Mouse (Mus musculus): ENCODE measurements around the gene Dyrk1b. TPM values are rescaled to one million over a fixed set of nuclear protein-coding genes. Genes with fewer than 3 reads are reported as not detected.

Dyrk1b gene
- polyA plus RNA-seq, 1 experiment from 2014 or later: 23.5 TPM

GRCm38 (mm10) chr7:28165406-28165805 lies 13.9 kb upstream of the Dyrk1b start:
- Histone ChIP-seq H3K4me1 (replicated peaks; ENCODE audit: control insufficient read depth, insufficient read depth, low read length) (no peaks in the 10 kb centered on the region; the same call in 1 of the 2 replicates), H3K4me3 (ENCODE audit: low read depth, low read length) (no peak overlapping the region), H3K27ac (ENCODE audit: low read depth, low read length) (no peak overlapping the region), H3K36me3 (ENCODE audit: control insufficient read depth, insufficient read depth, low read length) (no peaks in the 10 kb centered on the region), H3K9me3 (ENCODE audit: control insufficient read depth, low read length) (no peaks in the 10 kb centered on the region), H3K9ac (ENCODE audit: low read depth, low read length) (no peak overlapping the region), H3K4me2 (replicated peaks; ENCODE audit: low read depth, low read length) (no peak overlapping the region), H3K27me3 (ENCODE audit: control insufficient read depth, insufficient read depth, low read length) (no peaks in the 10 kb centered on the region)
- ATAC-seq (ENCODE audit: low FRiP score): no peak
- 84% methylated on average over 6 of the region's 6 CpGs for WGBS
- DNase-seq (ENCODE audit: low spot score): no peak

GRCm38 (mm10) chr7:28168320-28169115 lies 10.8 kb upstream of the Dyrk1b start:
- DNase-seq (ENCODE audit: low spot score): peak; percentile 75
- Histone ChIP-seq H3K36me3 (ENCODE audit: control insufficient read depth, insufficient read depth, low read length) (no peaks in the 10 kb centered on the region), H3K27me3 (ENCODE audit: control insufficient read depth, insufficient read depth, low read length) (no peaks in the 10 kb centered on the region), H3K9ac (ENCODE audit: low read depth, low read length) (peak overlapping the region; percentile 44; the same call in 1 of the 2 replicates), H3K4me3 (ENCODE audit: low read depth, low read length) (peak overlapping the region; percentile 86), H3K4me1 (replicated peaks; ENCODE audit: control insufficient read depth, insufficient read depth, low read length) (peaks cover 5% of the 10 kb centered on the region; the same call in 1 of the 2 replicates), H3K27ac (ENCODE audit: low read depth, low read length) (no peak overlapping the region), H3K4me2 (replicated peaks; ENCODE audit: low read depth, low read length) (peak overlapping the region; percentile 83), H3K9me3 (ENCODE audit: control insufficient read depth, low read length) (no peaks in the 10 kb centered on the region)
- 9% methylated on average over 9 of the region's 9 CpGs for WGBS
- peak; percentile 38; the same call in 1 of the 2 replicates for ATAC-seq (ENCODE audit: low FRiP score)

GRCm38 (mm10) chr7:28169489-28170422 lies 9.5 kb upstream of the Dyrk1b start, which contains the start of gene Fbl:
Gene Fbl (plus strand): TSS chr7:28169710.
- Histone ChIP-seq H3K9ac (ENCODE audit: low read depth, low read length) (peak within 1 kb of the TSS; percentile 74), H3K27ac (ENCODE audit: low read depth, low read length) (peak within 1 kb of the TSS; percentile 65), H3K9me3 (ENCODE audit: control insufficient read depth, low read length) (no peaks in the 10 kb centered on the region), H3K4me3 (ENCODE audit: low read depth, low read length) (peak within 1 kb of the TSS; percentile 86), H3K36me3 (ENCODE audit: control insufficient read depth, insufficient read depth, low read length) (no peaks in the 10 kb centered on the region), H3K27me3 (ENCODE audit: control insufficient read depth, insufficient read depth, low read length) (no peaks in the 10 kb centered on the region), H3K4me1 (replicated peaks; ENCODE audit: control insufficient read depth, insufficient read depth, low read length) (peaks cover 5% of the 10 kb centered on the region; the same call in 1 of the 2 replicates), H3K4me2 (replicated peaks; ENCODE audit: low read depth, low read length) (peak within 1 kb of the TSS; percentile 83)
- ATAC-seq (ENCODE audit: low FRiP score) (peak; percentile 92), DNase-seq (ENCODE audit: low spot score) (peak; percentile 97)
- under 1% methylated on average over 77 of the region's 80 CpGs for WGBS

- Histone ChIP-seq H3K27ac (ENCODE audit: low read depth, low read length) (no peak overlapping the region), H3K36me3 (ENCODE audit: control insufficient read depth, insufficient read depth, low read length) (peaks cover 8% of the 10 kb centered on the region; the same call in 1 of the 2 replicates), H3K4me3 (ENCODE audit: low read depth, low read length) (no peak overlapping the region), H3K4me2 (replicated peaks; ENCODE audit: low read depth, low read length) (no peak overlapping the region), H3K4me1 (replicated peaks; ENCODE audit: control insufficient read depth, insufficient read depth, low read length) (peaks cover 5% of the 10 kb centered on the region; the same call in 1 of the 2 replicates), H3K9me3 (ENCODE audit: control insufficient read depth, low read length) (no peaks in the 10 kb centered on the region), H3K9ac (ENCODE audit: low read depth, low read length) (no peak overlapping the region), H3K27me3 (ENCODE audit: control insufficient read depth, insufficient read depth, low read length) (no peaks in the 10 kb centered on the region)
- WGBS: 86% methylated on average over 4 of the region's 4 CpGs
- no peak for ATAC-seq (ENCODE audit: low FRiP score)
- no peak for DNase-seq (ENCODE audit: low spot score)
These were observed 3.9 kb upstream of the Dyrk1b start for GRCm38 (mm10) chr7:28175358-28175757.

- DNase-seq (ENCODE audit: low spot score): peak; percentile 95
- Histone ChIP-seq H3K27me3 (ENCODE audit: control insufficient read depth, insufficient read depth, low read length) (no peaks in the 10 kb centered on the region), H3K4me1 (replicated peaks; ENCODE audit: control insufficient read depth, insufficient read depth, low read length) (no peaks in the 10 kb centered on the region; the same call in 1 of the 2 replicates), H3K36me3 (ENCODE audit: control insufficient read depth, insufficient read depth, low read length) (peaks cover 32% of the 10 kb centered on the region), H3K9ac (ENCODE audit: low read depth, low read length) (peak overlapping the region; percentile 98), H3K9me3 (ENCODE audit: control insufficient read depth, low read length) (no peaks in the 10 kb centered on the region), H3K4me2 (replicated peaks; ENCODE audit: low read depth, low read length) (peak overlapping the region; percentile 56), H3K27ac (ENCODE audit: low read depth, low read length) (peak overlapping the region; percentile 96), H3K4me3 (ENCODE audit: low read depth, low read length) (peak overlapping the region; percentile 97)
- WGBS: 0% methylated on average over 46 of the region's 56 CpGs
- peak; percentile 96 for ATAC-seq (ENCODE audit: low FRiP score)
These were observed 590 bp downstream of the Dyrk1b start for GRCm38 (mm10) chr7:28179741-28180377.

GRCm38 (mm10) chr7:28180890-28181289 lies 1.6 kb downstream of the Dyrk1b start:
- H3K4me1 ChIP-seq (replicated peaks; ENCODE audit: control insufficient read depth, insufficient read depth, low read length): no peaks in the 10 kb centered on the region; the same call in 1 of the 2 replicates
- H3K36me3 ChIP-seq (ENCODE audit: control insufficient read depth, insufficient read depth, low read length): peaks cover 38% of the 10 kb centered on the region
- H3K4me2 ChIP-seq (replicated peaks; ENCODE audit: low read depth, low read length): peak overlapping the region; percentile 56
- no peaks in the 10 kb centered on the region for H3K27me3 ChIP-seq (ENCODE audit: control insufficient read depth, insufficient read depth, low read length)
- H3K9ac ChIP-seq (ENCODE audit: low read depth, low read length): no peak overlapping the region
- H3K27ac ChIP-seq (ENCODE audit: low read depth, low read length): peak overlapping the region; percentile 96; the same call in 1 of the 2 replicates
- H3K9me3 ChIP-seq (ENCODE audit: control insufficient read depth, low read length): no peaks in the 10 kb centered on the region
- DNase-seq (ENCODE audit: low spot score) (no peak), ATAC-seq (ENCODE audit: low FRiP score) (no peak)
- H3K4me3 ChIP-seq (ENCODE audit: low read depth, low read length): peak overlapping the region; percentile 97
- 79% methylated on average over 5 of the region's 5 CpGs for WGBS

- no peak overlapping the region for H3K9ac ChIP-seq (ENCODE audit: low read depth, low read length)
- peak overlapping the region; percentile 56; the same call in 1 of the 2 replicates for H3K4me2 ChIP-seq (replicated peaks; ENCODE audit: low read depth, low read length)
- H3K4me3 ChIP-seq (ENCODE audit: low read depth, low read length): 0 out of 2 replicates have a peak overlapping the region, but pooled peaks have one; percentile 4
- peak overlapping the region; percentile 96; the same call in 1 of the 2 replicates for H3K27ac ChIP-seq (ENCODE audit: low read depth, low read length)
- no peak for DNase-seq (ENCODE audit: low spot score)
- no peaks in the 10 kb centered on the region for H3K27me3 ChIP-seq (ENCODE audit: control insufficient read depth, insufficient read depth, low read length)
- H3K4me1 ChIP-seq (replicated peaks; ENCODE audit: control insufficient read depth, insufficient read depth, low read length): no peaks in the 10 kb centered on the region; the same call in 1 of the 2 replicates
- 91% methylated on average over 12 of the region's 12 CpGs for WGBS
- no peaks in the 10 kb centered on the region for H3K9me3 ChIP-seq (ENCODE audit: control insufficient read depth, low read length)
- H3K36me3 ChIP-seq (ENCODE audit: control insufficient read depth, insufficient read depth, low read length): peaks cover 43% of the 10 kb centered on the region
- no peak for ATAC-seq (ENCODE audit: low FRiP score)
These were observed 2.1 kb downstream of the Dyrk1b start for GRCm38 (mm10) chr7:28181376-28181775.

- Histone ChIP-seq H3K4me2 (replicated peaks; ENCODE audit: low read depth, low read length) (no peak overlapping the region), H3K27me3 (ENCODE audit: control insufficient read depth, insufficient read depth, low read length) (no peaks in the 10 kb centered on the region), H3K36me3 (ENCODE audit: control insufficient read depth, insufficient read depth, low read length) (peaks cover 46% of the 10 kb centered on the region), H3K9me3 (ENCODE audit: control insufficient read depth, low read length) (no peaks in the 10 kb centered on the region), H3K27ac (ENCODE audit: low read depth, low read length) (no peak overlapping the region), H3K9ac (ENCODE audit: low read depth, low read length) (no peak overlapping the region), H3K4me3 (ENCODE audit: low read depth, low read length) (no peak overlapping the region), H3K4me1 (replicated peaks; ENCODE audit: control insufficient read depth, insufficient read depth, low read length) (no peaks in the 10 kb centered on the region; the same call in 1 of the 2 replicates)
- ATAC-seq (ENCODE audit: low FRiP score) (no peak), DNase-seq (ENCODE audit: low spot score) (no peak)
- 98% methylated on average over 22 of the region's 22 CpGs for WGBS
These were observed 3.1 kb downstream of the Dyrk1b start for GRCm38 (mm10) chr7:28182320-28182719.
